Mouse (Mus musculus): ENCODE results near the gene Zfp362.

Gene Zfp362

GRCm38 (mm10) chr4:128806043-128806826 lies at the start of gene Zfp362:
Gene Zfp362 (minus strand): TSS chr4:128806045.
- DNase-seq (ENCODE audit: low spot score in 2 of 2): no peak

- DNase-seq (ENCODE audit: low spot score in 2 of 2): no peak
Observed at GRCm38 (mm10) chr4:128855613-128856040, 49.8 kb upstream of the Zfp362 start.

GRCm38 (mm10) chr4:128853117-128853516 lies 47.3 kb upstream of the Zfp362 start:
- DNase-seq (ENCODE audit: low spot score in 2 of 2): no peak

DNA sequence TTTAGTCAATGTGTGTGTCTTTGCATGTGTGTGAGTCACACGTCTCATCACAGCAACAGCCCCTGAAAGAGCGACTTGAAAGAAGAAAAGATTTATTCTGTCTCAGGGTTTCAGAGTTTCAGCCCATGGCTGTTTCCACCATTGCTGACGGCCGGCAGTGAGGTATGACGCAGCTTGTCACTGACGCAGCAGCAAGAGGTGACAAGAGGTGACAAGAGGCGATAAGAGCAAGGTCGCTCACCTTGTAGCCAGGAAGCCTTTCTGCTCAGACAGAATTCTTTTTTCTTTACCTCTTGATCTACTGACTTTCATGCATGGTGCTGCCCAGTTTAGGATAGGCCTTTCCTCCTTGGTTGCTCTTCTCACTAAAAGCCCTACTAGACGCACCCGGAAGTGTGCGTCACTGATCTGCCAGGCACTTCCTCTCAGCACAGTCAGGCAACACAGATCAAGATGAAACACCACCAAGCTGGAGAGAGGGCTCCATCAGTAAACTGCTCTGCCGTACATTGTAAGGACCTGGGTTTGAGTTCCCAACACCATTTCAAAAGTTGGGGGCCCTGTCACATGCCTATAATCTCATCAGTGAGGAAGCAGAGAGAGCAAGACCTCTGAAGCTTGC lies 46.5 kb upstream of the Zfp362 start:
- no peak for DNase-seq (ENCODE audit: low spot score in 2 of 2)

DNA sequence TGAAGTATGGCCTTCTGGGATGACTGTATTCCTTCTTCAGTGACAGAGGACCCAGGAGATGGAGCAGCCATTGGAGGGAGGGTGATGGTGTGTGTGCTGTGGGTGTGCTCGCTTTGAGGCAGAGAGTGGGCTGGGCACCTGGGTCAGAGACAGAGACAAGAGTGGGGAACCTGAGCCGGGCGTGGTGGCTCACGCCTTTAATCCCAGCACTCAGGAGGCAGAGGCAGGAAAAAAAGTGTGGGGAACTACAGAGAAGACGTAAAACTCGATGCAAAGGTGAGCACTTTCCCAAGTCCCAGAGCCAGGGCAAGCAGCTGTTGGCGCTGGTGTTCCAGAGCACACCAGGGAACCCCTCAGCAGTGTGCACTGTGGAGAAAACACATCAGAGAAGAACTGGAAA lies 43.8 kb upstream of the Zfp362 start:
- no peak for DNase-seq (ENCODE audit: low spot score in 2 of 2)

DNA sequence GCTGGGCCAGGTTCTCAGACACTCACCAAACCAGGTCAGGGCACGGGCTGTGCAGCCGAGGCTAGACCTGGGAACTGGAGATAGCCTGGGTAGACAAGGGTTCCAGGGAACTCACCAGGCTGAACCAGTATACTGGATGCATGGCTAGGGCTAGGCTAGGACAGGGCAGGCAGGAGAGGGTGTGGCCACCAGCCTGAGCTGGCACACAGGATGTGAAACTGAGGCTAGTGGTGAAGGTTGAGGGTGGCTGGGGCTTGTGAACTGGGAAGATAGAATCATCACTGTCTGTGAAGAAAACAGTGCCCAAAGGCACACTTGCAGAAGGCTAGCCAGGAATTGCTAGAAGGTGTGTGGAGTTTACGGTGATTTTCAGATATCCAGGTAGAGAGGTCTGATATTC lies 43.1 kb upstream of the Zfp362 start:
- DNase-seq (ENCODE audit: low spot score in 2 of 2): no peak

- no peak for DNase-seq (ENCODE audit: low spot score in 2 of 2)
Observed at GRCm38 (mm10) chr4:128845367-128845973, 39.6 kb upstream of the Zfp362 start.

GRCm38 (mm10) chr4:128844566-128844965 lies 38.7 kb upstream of the Zfp362 start:
- DNase-seq (ENCODE audit: low spot score in 2 of 2): no peak

DNA sequence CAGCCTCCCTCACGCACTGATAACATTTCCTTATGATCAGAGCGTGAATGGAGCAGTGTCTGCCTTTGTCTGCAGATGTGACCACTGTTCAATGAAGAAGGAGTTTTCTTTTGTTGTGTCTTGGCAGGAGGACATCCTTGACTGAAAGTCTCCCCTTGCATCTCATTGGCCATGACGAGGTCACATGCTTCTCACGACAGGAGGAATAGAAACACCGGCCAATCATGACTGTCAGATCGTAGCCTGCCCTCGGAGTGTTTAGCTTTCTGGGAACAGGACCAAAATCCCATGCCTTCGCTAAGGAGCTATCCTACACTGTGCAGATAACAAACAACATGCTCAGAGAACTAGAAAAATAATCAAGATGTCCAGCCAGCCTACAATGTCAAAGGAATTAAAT lies 35.4 kb upstream of the Zfp362 start:
- DNase-seq (ENCODE audit: low spot score in 2 of 2): no peak

- no peak for DNase-seq (ENCODE audit: low spot score in 2 of 2)
Observed at GRCm38 (mm10) chr4:128839811-128840738, 34.2 kb upstream of the Zfp362 start.

- DNase-seq (ENCODE audit: low spot score in 2 of 2): no peak
Observed at GRCm38 (mm10) chr4:128838202-128838601, 32.4 kb upstream of the Zfp362 start.

GRCm38 (mm10) chr4:128824131-128824530 lies 18.3 kb upstream of the Zfp362 start:
- no peak for DNase-seq (ENCODE audit: low spot score in 2 of 2)

DNA sequence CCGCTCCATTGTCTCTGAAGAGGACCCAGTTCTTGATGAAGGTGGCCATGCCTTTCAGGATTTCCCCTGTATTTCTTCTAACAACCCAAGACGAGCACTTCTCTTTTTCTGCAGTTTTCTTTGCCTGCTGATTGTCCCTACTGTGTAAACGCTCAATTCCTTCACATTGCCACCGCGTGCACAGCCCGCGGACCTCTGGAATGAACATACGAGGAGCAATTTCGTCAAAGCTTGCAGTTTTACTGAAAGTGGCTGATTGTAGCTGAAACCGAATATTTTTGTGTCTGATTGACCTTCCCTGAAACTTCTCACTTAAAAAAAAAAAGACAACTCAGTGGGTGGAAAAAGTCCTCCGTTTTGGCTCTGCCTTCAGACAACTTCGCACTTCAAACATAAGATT lies 14.7 kb upstream of the Zfp362 start:
- no peak for DNase-seq (ENCODE audit: low spot score in 2 of 2)

GRCm38 (mm10) chr4:128817011-128817410 lies 11.2 kb upstream of the Zfp362 start:
- DNase-seq (ENCODE audit: low spot score in 2 of 2): no peak

DNA sequence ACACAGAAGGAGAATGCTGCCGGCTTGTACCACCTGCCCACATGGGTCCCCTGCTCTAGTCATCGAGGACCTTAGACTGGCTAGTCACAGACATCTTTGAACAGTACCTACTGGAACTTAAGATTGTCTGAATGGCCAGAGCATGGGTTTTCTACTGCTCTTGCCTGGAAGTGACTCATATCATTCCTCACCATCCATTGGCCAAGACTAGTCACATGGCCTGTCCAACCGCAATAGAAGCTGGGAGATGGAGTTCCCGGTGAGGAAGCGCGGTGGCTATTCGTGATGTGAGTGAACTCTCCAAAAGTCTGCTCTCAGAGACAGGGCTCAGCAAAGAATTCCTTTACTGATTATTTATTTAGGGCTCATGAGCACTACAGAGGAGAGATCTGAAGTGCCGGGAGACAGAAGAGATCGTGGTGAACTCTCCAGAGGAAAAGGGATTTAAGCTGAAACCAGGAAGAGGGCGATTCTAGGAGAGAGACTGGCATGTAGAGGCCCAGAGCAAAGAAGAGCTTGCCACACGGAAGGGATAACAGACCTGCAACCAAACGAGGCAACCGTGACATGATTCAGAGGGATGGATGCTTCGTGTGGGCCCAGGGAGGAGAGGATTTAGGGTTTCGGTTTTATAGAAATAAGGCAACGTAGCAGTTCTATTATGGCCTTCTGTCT lies 5.7 kb upstream of the Zfp362 start:
- DNase-seq (ENCODE audit: low spot score in 2 of 2): peak; percentile 81 to 91

DNA sequence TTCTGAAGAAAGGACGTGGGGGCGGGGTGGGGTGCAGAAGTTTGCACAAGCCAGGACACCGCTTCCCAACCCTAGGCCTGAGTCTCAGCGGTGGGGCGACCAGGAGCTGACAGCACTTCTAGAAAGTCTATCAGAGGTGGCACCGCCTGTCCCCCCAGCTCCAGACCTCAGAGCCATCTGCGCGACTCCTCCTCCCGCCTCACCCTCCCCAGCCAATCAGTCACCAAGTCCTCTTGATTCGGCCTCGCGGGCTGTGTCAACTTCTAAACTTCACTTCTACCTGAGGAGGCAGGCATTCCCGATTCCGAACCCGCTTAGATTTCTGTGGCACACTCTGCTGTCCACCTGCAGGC lies 958 bp upstream of the Zfp362 start:
- DNase-seq (ENCODE audit: low spot score in 2 of 2): no peak

GRCm38 (mm10) chr4:128805150-128806042 lies 449 bp downstream of the Zfp362 start:
- peak; percentile 49 to 57 for DNase-seq (ENCODE audit: low spot score in 2 of 2)

- DNase-seq (ENCODE audit: low spot score in 2 of 2): no peak
Observed at GRCm38 (mm10) chr4:128804426-128805149, 1.3 kb downstream of the Zfp362 start.

DNA sequence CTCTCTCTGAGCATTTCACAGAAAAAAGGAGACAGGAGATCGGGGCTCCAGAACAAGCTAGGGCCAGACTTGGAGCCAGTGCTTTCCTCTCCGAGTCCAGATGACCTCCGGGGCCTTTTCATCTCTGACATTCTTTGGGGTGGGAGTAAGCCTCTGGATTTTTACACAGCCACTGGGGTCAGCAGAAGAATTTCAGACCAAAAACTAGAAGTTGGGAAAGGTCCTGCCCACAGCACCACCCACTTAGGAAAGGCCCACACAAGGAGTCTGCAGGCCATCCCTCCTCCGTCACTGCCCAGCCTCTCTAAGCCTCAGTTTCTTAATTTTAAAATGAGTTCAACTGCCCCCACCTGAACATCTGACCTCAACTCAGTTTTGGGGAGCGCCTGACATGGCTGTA lies 2.3 kb downstream of the Zfp362 start:
- DNase-seq (ENCODE audit: low spot score in 2 of 2): no peak

All from frontal cortex, postnatal 36 days (tissue).